Mouse (Mus musculus): ENCODE results near the gene Astn1.

Gene Astn1

DNA sequence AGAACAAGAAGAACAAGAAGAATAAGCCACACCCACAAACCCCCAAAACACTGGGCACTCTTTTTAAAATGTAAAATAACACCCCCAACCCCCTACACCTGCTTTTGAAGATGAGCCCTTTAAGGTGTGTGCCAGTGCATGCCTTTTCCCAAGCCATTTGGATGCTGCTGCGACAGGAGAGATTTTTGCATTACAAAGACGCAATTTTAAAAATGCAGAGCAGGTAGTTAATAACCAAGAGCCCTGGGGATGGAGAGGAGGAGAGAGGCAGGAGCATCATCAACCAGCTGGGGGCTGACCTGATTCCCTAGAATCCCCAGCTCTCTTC is at the start of gene Astn1:
TSS of gene Astn1 (plus strand) at position 310 of the 328 bp plus-strand sequence.
- DNase-seq (ENCODE audit: low spot score in 2 of 2): no peak

DNA sequence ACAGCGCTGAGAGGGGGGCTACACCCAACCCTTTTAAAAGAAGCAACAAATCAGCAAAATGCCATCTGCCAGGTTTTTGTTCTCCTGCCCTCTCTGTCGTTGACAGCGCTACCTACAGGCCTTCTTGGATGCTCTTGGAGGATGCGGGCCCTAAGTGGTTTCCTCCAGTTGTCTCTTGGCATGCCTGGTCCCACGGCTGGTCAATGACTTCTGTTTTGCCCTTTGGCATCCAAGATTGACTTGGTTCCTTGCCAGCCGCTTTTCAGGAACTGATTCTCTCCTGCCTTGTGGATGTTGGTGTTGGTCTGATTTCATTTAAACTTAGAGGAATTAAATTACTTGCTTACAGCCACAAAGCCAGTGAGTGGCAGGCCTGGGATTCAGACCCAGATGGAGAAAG is 38.7 kb upstream of the Astn1 start:
- DNase-seq (ENCODE audit: low spot score in 2 of 2): no peak

- DNase-seq (ENCODE audit: low spot score in 2 of 2): no peak
Measured at GRCm38 (mm10) chr1:158328126-158328525, 33.9 kb upstream of the Astn1 start.

DNA sequence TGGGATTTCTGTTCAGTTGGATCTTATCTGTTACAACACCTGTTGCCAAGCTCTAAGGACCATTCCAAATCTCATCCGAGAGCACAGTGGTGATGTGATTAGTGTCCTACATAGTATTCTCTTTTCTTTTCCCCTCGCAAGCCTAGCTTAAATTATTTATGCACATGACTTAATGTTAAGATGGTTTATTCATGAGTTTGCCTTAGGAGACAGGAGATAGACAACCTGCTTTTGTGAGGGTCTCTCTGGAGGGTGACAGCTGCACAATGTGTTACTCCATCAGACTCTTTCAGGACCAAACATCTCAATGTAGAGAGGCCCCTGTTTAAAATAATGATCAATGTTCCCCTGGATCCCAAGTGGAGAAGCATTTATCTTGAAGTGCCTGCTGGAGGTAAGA is 33.2 kb upstream of the Astn1 start:
- DNase-seq (ENCODE audit: low spot score in 2 of 2): no peak

GRCm38 (mm10) chr1:158343243-158343714 is 18.8 kb upstream of the Astn1 start:
- no peak for DNase-seq (ENCODE audit: low spot score in 2 of 2)

- DNase-seq (ENCODE audit: low spot score in 2 of 2): no peak
Measured at GRCm38 (mm10) chr1:158353656-158354371, 8.3 kb upstream of the Astn1 start.

DNA sequence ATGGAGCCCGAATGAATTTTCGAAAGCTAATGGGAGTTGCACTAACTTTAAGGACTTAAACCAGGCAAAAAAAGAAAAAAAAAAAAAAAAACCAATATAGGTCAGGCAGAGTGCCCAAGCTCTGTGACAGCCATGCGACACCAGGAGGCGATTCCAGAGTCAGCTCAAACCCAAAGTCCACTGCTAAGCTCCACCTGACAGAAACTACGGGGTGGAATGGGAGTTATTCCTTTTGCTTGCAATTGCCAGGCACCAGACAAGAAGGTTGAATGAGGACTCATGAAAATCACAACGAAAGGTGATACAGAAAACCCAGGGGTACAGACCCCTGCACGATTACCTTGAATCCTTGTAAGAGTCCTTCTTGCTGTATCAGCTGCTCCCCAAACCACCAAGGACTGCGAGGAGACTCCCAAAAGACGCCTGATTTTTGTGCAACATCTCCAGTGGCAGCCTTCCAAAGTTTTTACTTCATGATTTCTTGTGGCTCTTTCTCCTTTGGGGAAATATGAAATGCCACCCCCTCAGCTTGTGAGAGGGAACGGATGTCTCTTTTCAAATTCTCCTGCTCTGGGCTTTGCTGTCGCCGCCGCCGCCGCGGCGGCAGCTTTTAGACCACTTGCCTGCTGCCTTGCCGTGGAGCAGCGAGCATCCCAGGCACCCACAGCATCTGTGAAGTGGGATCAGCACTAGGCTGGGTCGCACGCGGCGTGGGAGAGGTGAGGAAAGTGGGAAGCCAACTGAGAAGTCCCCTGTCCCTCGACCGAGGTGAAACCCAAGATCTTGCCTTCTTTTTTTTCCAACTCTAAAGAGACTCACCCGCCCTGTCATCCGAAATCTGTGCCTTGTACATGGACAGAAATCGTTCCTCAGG is 6.7 kb upstream of the Astn1 start:
- peak in 1 of 2 experiments; percentile 6 for DNase-seq (ENCODE audit: low spot score in 2 of 2)

DNA sequence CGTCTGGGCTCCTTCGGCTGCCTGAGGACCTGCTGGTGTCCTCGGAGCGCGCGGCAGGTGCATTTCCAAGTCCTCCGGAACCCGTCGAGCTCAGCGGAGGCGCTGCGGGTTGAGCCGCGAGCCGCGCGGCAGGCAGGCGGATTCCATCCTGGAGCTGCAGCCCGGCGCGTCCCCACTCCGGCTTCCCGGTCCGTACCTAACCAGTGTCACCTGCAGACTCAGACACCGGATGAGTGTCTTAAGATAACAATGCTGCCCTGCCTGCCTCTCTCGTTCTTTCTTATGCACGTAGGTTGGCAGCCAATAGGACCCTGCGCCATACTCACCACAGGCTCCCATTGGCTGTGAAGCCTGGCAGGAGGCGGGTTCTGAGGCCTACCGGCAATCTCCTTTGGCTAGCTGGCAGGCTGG is 6.0 kb upstream of the Astn1 start, which contains the start of gene Brinp2:
TSS of gene Brinp2 (minus strand) at position 276 of the 411 bp plus-strand sequence.
- DNase-seq (ENCODE audit: low spot score in 2 of 2): peak; percentile 20 to 58

- DNase-seq (ENCODE audit: low spot score in 2 of 2): no peak
Measured at GRCm38 (mm10) chr1:158362292-158363101, 424 bp downstream of the Astn1 start.

DNA sequence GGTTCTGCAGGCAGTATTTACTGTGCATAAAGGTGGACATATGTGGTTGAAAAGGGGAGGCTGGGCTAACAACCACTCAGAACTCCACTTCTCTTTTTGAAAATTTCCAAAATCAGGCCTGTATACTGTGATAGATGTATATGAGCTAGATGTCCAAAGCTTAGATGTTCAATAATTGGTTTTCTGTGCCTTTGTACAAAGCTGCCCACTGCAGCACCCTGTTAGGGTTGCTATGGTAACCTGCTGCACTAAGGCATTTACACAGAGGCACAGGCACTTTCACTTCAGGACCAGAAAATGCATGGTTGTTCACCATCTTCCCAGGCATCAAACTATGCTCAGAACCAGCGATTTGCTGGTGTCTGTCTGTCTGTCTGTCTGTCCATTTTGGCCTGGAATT is 2.4 kb downstream of the Astn1 start:
- DNase-seq (ENCODE audit: low spot score in 2 of 2): no peak

GRCm38 (mm10) chr1:158382277-158382676 is 20.2 kb downstream of the Astn1 start:
- DNase-seq (ENCODE audit: low spot score in 2 of 2): no peak

GRCm38 (mm10) chr1:158383210-158383609 is 21.1 kb downstream of the Astn1 start:
- no peak for DNase-seq (ENCODE audit: low spot score in 2 of 2)

DNA sequence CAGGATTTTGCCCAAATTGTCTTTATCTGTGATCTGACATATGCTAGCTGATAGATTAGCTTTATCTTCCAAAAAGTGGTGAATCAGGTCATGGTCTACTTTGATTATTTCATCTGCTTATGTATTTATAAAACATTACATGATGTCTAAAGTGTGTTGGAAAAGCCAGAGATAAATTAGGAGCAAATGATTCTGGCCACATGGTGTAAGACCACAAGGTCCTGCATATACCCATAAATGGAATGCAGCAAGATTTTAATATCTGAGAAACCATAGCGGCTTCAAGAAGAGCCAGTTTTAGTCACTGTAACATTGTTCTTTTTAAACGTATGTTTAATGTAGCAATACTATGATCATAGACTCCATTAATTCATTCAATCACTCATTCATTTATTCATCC is 23.2 kb downstream of the Astn1 start:
- no peak for DNase-seq (ENCODE audit: low spot score in 2 of 2)

- DNase-seq (ENCODE audit: low spot score in 2 of 2): no peak
Measured at GRCm38 (mm10) chr1:158386781-158387180, 24.7 kb downstream of the Astn1 start.

DNA sequence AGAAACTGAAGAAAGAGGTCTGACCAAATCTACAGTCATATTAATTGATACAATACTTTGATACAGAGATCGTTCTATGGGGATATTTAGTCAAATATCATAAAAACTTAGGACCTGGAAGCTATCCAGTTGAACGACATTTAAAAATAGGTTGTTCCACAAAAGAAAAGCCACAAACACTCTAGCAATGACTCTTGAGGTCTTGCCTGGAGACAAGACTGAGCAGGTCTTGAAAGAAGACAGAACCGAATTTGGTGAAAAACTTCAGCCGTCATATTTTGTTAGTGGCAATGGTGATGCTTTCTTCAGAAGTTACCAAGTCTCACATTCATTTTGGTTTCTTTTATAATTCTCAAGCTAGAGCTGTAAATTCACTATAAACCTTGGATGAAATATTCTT is 26.9 kb downstream of the Astn1 start:
- DNase-seq (ENCODE audit: low spot score in 2 of 2): no peak

DNA sequence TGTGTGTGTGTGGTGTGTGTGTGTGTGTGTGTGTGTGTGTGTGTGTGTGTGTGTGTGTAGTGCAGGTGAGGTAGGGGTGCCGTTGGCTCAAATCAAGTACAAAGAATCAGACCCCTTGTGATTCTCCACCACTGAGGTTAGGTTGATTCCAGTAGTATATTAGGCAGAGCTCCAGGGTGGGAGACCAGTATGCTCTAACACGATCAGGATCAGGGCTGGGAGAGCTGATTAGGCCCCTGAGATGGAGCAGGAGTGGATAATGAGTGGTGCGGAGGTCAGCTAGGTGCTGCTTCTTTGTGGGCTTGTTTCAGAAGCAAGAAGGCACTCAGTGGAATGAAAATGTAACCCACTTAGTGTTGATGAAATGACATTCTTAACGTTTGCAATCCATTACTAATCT is 28.6 kb downstream of the Astn1 start:
- DNase-seq (ENCODE audit: low spot score in 2 of 2): no peak

- no peak for DNase-seq (ENCODE audit: low spot score in 2 of 2)
Measured at GRCm38 (mm10) chr1:158397058-158397457, 35.0 kb downstream of the Astn1 start.

DNA sequence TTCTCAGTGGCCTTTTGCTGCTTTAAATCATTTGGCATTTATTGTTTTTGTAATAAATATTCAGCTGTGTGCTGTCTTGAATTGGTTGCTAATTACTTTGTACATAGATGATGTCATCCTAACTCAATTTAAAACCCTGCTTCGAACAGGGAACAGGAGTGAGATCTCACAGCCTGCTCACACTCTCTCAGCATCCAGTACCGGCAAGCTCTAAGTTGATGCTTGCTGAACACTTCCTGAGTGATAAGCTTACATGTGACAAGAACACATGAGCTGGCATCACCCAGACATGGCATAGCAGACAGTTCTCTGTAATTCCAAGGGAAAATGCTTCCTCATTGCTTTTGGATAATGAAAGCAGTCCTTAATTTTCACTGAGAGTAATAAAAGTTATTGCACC is 38.8 kb downstream of the Astn1 start:
- DNase-seq (ENCODE audit: low spot score in 2 of 2): no peak

DNA sequence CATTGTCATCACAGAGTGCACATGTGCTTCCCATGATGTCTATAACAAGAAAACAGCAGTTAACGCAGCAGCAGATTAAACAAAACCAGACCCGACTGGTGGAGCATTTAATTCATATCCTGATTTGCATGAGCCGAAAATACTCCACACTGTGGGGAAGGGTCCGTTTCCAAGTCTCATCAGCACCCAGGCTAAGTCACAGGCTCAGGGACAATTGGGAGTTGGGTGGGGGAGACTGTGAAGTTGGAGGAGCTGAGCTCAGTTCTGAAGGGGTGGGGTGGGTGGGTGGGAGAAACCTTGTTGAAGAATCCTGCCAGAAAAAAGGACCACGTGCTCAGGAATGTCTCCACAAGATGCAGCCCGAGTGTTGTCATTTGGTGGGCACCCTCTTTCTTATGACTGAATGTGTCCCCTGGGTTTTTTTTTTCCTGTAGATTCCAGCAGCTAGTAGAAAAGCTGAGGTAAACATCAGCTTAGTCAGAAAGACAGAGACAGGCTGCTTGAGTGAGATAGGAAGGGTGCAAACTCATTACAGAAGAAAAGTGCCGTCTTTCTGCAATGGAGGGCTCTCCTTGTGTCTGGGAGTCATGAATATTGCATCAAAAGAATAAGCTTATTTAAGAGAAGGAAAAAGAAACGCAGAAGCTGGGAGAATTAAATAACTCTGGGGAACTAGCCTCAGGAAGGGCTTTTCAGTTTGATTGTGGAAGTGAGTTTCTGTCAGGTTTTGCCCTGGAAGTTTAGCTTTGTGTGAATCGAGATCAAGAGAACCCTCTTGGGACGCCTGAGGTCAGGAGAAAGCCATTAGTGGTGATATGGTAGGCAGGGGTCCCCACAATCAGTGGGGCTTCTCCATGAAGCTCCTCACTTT is 44.1 kb downstream of the Astn1 start:
- no peak for DNase-seq (ENCODE audit: low spot score in 2 of 2)

DNA sequence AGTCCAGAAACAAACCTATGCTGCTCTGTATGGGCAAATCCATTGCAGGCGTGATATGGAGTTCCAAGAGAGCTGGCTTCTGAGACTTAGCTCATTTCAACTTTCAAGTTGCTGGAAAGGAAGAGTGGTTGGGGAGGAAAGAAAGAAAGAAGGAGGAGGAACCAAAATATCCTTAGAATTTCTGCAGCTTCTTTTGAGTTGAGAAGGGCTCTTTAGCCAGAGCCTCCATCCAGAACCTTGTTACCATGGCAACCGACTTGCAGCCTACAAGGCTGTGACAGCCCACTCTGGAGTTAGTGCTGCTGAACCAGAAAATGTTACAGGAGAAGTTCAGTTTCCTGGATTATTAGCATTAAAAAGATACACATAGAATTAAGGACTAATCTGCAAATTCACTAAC is 46.1 kb downstream of the Astn1 start:
- DNase-seq (ENCODE audit: low spot score in 2 of 2): no peak

GRCm38 (mm10) chr1:158411146-158411545 is 49.1 kb downstream of the Astn1 start:
- DNase-seq (ENCODE audit: low spot score in 2 of 2): no peak
